Mouse (Mus musculus): ENCODE measurements around the gene Wnt5b. TPM values are rescaled to one million over a fixed set of nuclear protein-coding genes. Genes with fewer than 3 reads are reported as not detected.

Wnt5b gene
- polyA plus RNA-seq, 1 experiment from 2014 or later, result 7.3 TPM

GRCm38 (mm10) chr6:119418392-119419251 is 125.5 kb downstream of the Wnt5b start:
- Histone ChIP-seq H3K4me2 (replicated peaks) (no peak overlapping the region), H3K4me1 (replicated peaks) (peaks cover 2% of the 10 kb centered on the region; the same call in 1 of the 2 replicates), H3K27ac (peak overlapping the region; percentile 66), H3K36me3 (no peaks in the 10 kb centered on the region), H3K27me3 (replicated peaks) (no peaks in the 10 kb centered on the region), H3K4me3 (replicated peaks) (no peak overlapping the region), H3K9me3 (no peaks in the 10 kb centered on the region), H3K9ac (no peak overlapping the region)
- 59% methylated on average over 7 of the region's 7 CpGs for WGBS
- no peak for ATAC-seq

- Histone ChIP-seq H3K9ac (no peak overlapping the region), H3K4me3 (replicated peaks) (no peak overlapping the region), H3K36me3 (no peaks in the 10 kb centered on the region), H3K27ac (0 out of 2 replicates have a peak overlapping the region, but pooled peaks have one; percentile 23), H3K4me1 (replicated peaks) (peaks cover 2% of the 10 kb centered on the region; the same call in 1 of the 2 replicates), H3K27me3 (replicated peaks) (no peaks in the 10 kb centered on the region), H3K9me3 (no peaks in the 10 kb centered on the region), H3K4me2 (replicated peaks) (no peak overlapping the region)
- 75% methylated on average over 7 of the region's 7 CpGs for WGBS
- ATAC-seq, result no peak
Measured at GRCm38 (mm10) chr6:119417821-119418220, 126.3 kb downstream of the Wnt5b start.

GRCm38 (mm10) chr6:119417354-119417753 is 126.8 kb downstream of the Wnt5b start, which contains the start of gene Adipor2:
Adipor2 (minus strand) TSS chr6:119417704.
- ATAC-seq, result peak; percentile 80
- peak within 1 kb of the TSS; percentile 39 for H3K4me2 ChIP-seq (replicated peaks)
- peak within 1 kb of the TSS; percentile 28 for H3K4me3 ChIP-seq (replicated peaks)
- WGBS, result 3% methylated on average over 12 of the region's 12 CpGs
- H3K9me3 ChIP-seq, result no peaks in the 10 kb centered on the region
- H3K27ac ChIP-seq, result 0 out of 2 replicates have a peak within 1 kb of the TSS, but pooled peaks have one; percentile 23
- H3K4me1 ChIP-seq (replicated peaks), result peaks cover 2% of the 10 kb centered on the region; the same call in 1 of the 2 replicates
- H3K27me3 ChIP-seq (replicated peaks), result no peaks in the 10 kb centered on the region
- H3K9ac ChIP-seq, result peak within 1 kb of the TSS; percentile 13; the same call in 1 of the 2 replicates
- H3K36me3 ChIP-seq, result no peaks in the 10 kb centered on the region

- H3K27me3 ChIP-seq (replicated peaks), result no peaks in the 10 kb centered on the region
- H3K9me3 ChIP-seq, result no peaks in the 10 kb centered on the region
- ATAC-seq, result no peak
- H3K4me3 ChIP-seq (replicated peaks), result peak overlapping the region; percentile 28
- H3K36me3 ChIP-seq, result no peaks in the 10 kb centered on the region
- 57% methylated on average over 6 of the region's 6 CpGs for WGBS
- H3K27ac ChIP-seq, result 0 out of 2 replicates have a peak overlapping the region, but pooled peaks have one; percentile 8
- H3K4me1 ChIP-seq (replicated peaks), result peaks cover 2% of the 10 kb centered on the region; the same call in 1 of the 2 replicates
- no peak overlapping the region for H3K9ac ChIP-seq
- peak overlapping the region; percentile 39 for H3K4me2 ChIP-seq (replicated peaks)
Measured at GRCm38 (mm10) chr6:119416643-119417042, 127.5 kb downstream of the Wnt5b start.

GRCm38 (mm10) chr6:119414262-119415043 is 129.7 kb downstream of the Wnt5b start:
- WGBS, result 67% methylated on average over 15 of the region's 15 CpGs
- peaks cover 2% of the 10 kb centered on the region; the same call in 1 of the 2 replicates for H3K4me1 ChIP-seq (replicated peaks)
- peak overlapping the region; percentile 9; the same call in 1 of the 2 replicates for H3K4me3 ChIP-seq (replicated peaks)
- ATAC-seq, result no peak
- no peaks in the 10 kb centered on the region for H3K9me3 ChIP-seq
- peak overlapping the region; percentile 35; the same call in 1 of the 2 replicates for H3K4me2 ChIP-seq (replicated peaks)
- 0 out of 2 replicates have a peak overlapping the region, but pooled peaks have one; percentile 22 for H3K27ac ChIP-seq
- no peaks in the 10 kb centered on the region for H3K36me3 ChIP-seq
- H3K27me3 ChIP-seq (replicated peaks), result no peaks in the 10 kb centered on the region
- no peak overlapping the region for H3K9ac ChIP-seq

- Histone ChIP-seq H3K9ac (no peak overlapping the region), H3K4me3 (replicated peaks) (no peak overlapping the region), H3K9me3 (no peaks in the 10 kb centered on the region), H3K4me1 (replicated peaks) (0 out of 2 replicates have a peak, but pooled peaks cover 3% of the 10 kb centered on the region), H3K27ac (no peak overlapping the region), H3K27me3 (replicated peaks) (no peaks in the 10 kb centered on the region), H3K36me3 (no peaks in the 10 kb centered on the region), H3K4me2 (replicated peaks) (no peak overlapping the region)
- 84% methylated on average over 4 of the region's 4 CpGs for WGBS
- no peak for ATAC-seq
Measured at GRCm38 (mm10) chr6:119412588-119412987, 131.6 kb downstream of the Wnt5b start.

- Histone ChIP-seq H3K27ac (no peak overlapping the region), H3K4me1 (replicated peaks) (0 out of 2 replicates have a peak, but pooled peaks cover 3% of the 10 kb centered on the region), H3K4me2 (replicated peaks) (no peak overlapping the region), H3K36me3 (no peaks in the 10 kb centered on the region), H3K9ac (no peak overlapping the region), H3K27me3 (replicated peaks) (no peaks in the 10 kb centered on the region), H3K9me3 (no peaks in the 10 kb centered on the region), H3K4me3 (replicated peaks) (no peak overlapping the region)
- ATAC-seq, result no peak
- WGBS, result 88% methylated on average over 3 of the region's 3 CpGs
Measured at GRCm38 (mm10) chr6:119411511-119411910, 132.6 kb downstream of the Wnt5b start.

- H3K27ac ChIP-seq, result peak overlapping the region; percentile 61
- H3K9me3 ChIP-seq, result no peaks in the 10 kb centered on the region
- H3K4me3 ChIP-seq (replicated peaks), result no peak overlapping the region
- 59% methylated on average over 1 of the region's 1 CpGs for WGBS
- no peaks in the 10 kb centered on the region for H3K36me3 ChIP-seq
- no peaks in the 10 kb centered on the region for H3K27me3 ChIP-seq (replicated peaks)
- no peak overlapping the region for H3K4me2 ChIP-seq (replicated peaks)
- ATAC-seq, result peak; percentile 86
- no peak overlapping the region for H3K9ac ChIP-seq
- 0 out of 2 replicates have a peak, but pooled peaks cover 3% of the 10 kb centered on the region for H3K4me1 ChIP-seq (replicated peaks)
Measured at GRCm38 (mm10) chr6:119409766-119410165, 134.4 kb downstream of the Wnt5b start.

- WGBS, result 75% methylated on average over 9 of the region's 9 CpGs
- Histone ChIP-seq H3K9ac (no peak overlapping the region), H3K9me3 (no peaks in the 10 kb centered on the region), H3K4me3 (replicated peaks) (no peak overlapping the region), H3K27ac (peak overlapping the region; percentile 74; the same call in 1 of the 2 replicates), H3K27me3 (replicated peaks) (no peaks in the 10 kb centered on the region), H3K36me3 (no peaks in the 10 kb centered on the region), H3K4me1 (replicated peaks) (0 out of 2 replicates have a peak, but pooled peaks cover 3% of the 10 kb centered on the region), H3K4me2 (replicated peaks) (peak overlapping the region; percentile 34; the same call in 1 of the 2 replicates)
- ATAC-seq, result no peak
Measured at GRCm38 (mm10) chr6:119408582-119408981, 135.6 kb downstream of the Wnt5b start.

- peak overlapping the region; percentile 34; the same call in 1 of the 2 replicates for H3K4me2 ChIP-seq (replicated peaks)
- no peaks in the 10 kb centered on the region for H3K27me3 ChIP-seq (replicated peaks)
- peak overlapping the region; percentile 74 for H3K27ac ChIP-seq
- peak; percentile 54 for ATAC-seq
- H3K4me3 ChIP-seq (replicated peaks), result no peak overlapping the region
- no peak overlapping the region for H3K9ac ChIP-seq
- WGBS, result 43% methylated on average over 6 of the region's 6 CpGs
- no peaks in the 10 kb centered on the region for H3K9me3 ChIP-seq
- H3K36me3 ChIP-seq, result no peaks in the 10 kb centered on the region
- 0 out of 2 replicates have a peak, but pooled peaks cover 3% of the 10 kb centered on the region for H3K4me1 ChIP-seq (replicated peaks)
Measured at GRCm38 (mm10) chr6:119407818-119408217, 136.3 kb downstream of the Wnt5b start.

- Histone ChIP-seq H3K27ac (0 out of 2 replicates have a peak overlapping the region, but pooled peaks have one; percentile 15), H3K4me1 (replicated peaks) (0 out of 2 replicates have a peak, but pooled peaks cover 3% of the 10 kb centered on the region), H3K4me2 (replicated peaks) (no peak overlapping the region), H3K9ac (no peak overlapping the region), H3K36me3 (no peaks in the 10 kb centered on the region), H3K4me3 (replicated peaks) (no peak overlapping the region), H3K27me3 (replicated peaks) (no peaks in the 10 kb centered on the region), H3K9me3 (no peaks in the 10 kb centered on the region)
- 84% methylated on average over 8 of the region's 8 CpGs for WGBS
- ATAC-seq, result no peak
Measured at GRCm38 (mm10) chr6:119406528-119406927, 137.6 kb downstream of the Wnt5b start.

All from intestine, embryonic 15.5 days (tissue).